Mouse (Mus musculus) forebrain, embryonic 14.5 days (tissue): ENCODE measurements around the gene Pard6a. TPM values are rescaled to one million over a fixed set of nuclear protein-coding genes. Genes with fewer than 3 reads are reported as not detected.

Experiments
- ATAC-seq: fragments of 200-750 bp; cut with Nextera tagmentation; 2 replicates; pipeline ENCODE4 v1.8.0; 2017; ENCODE audit warnings: mild to moderate bottlenecking, moderate library complexity
- DNase-seq: peaks from one replicate; pipeline ENCODE4 v3.0.0-alpha.2; 2015; ENCODE audit warnings: low spot score
- H3K27ac ChIP-seq: fragments of 300-500 bp; sonication (generic); 2 replicates; pipeline ENCODE4 v1.5.1; 2014; ENCODE audit warnings: low read depth, mild to moderate bottlenecking, control low read depth, low read length, moderate library complexity
- H3K27me3 ChIP-seq: fragments of 300-500 bp; sonication (generic); replicated peaks from 2 replicates; pipeline ENCODE4 v1.6.1; 2014; ENCODE audit warnings: low read length, control low read depth, mixed read lengths; ENCODE audit not compliant: control insufficient read depth, insufficient read depth
- H3K36me3 ChIP-seq: fragments of 300-500 bp; sonication (generic); 2 replicates; pipeline ENCODE4 v1.6.1; 2014; ENCODE audit warnings: low read length, control low read depth; ENCODE audit not compliant: control insufficient read depth, insufficient read depth
- H3K4me1 ChIP-seq: fragments of 300-500 bp; sonication (generic); 2 replicates; pipeline ENCODE4 v1.6.1; 2014; ENCODE audit warnings: antibody characterized with exemption, low read length, control low read depth; ENCODE audit not compliant: control insufficient read depth, insufficient read depth
- H3K4me2 ChIP-seq: fragments of 300-500 bp; sonication (generic); 2 replicates; pipeline ENCODE4 v1.6.1; 2014; ENCODE audit warnings: mild to moderate bottlenecking, control low read depth, low read length
- H3K4me3 ChIP-seq: fragments of 300-500 bp; sonication (generic); 2 replicates; pipeline ENCODE4 v1.5.1; 2014; ENCODE audit warnings: low read depth, low read length, control low read depth
- H3K9ac ChIP-seq: fragments of 300-500 bp; sonication (generic); 2 replicates; pipeline ENCODE4 v1.6.1; 2014; ENCODE audit warnings: mild to moderate bottlenecking, low read length, control low read depth, moderate library complexity
- H3K9me3 ChIP-seq: fragments of 300-500 bp; sonication (generic); replicated peaks from 2 replicates; pipeline ENCODE4 v1.6.1; 2016; ENCODE audit warnings: low read length, control low read depth, mixed read lengths; ENCODE audit not compliant: control insufficient read depth
- WGBS: fragments of 180-500 bp; shearing (Covaris S2); extraction: QIAGEN DNeasy Blood & Tissue Kit; methylation state at CpG from one replicate; pipeline ENCODE4 v1.1.7; 2014; 5-methylcytosine and 5-hydroxymethylcytosine counted together
- polyA plus RNA-seq: library from polyadenylated mRNA; unstranded; fragments of >200 nt; fragmentation: Nextera tagmentation; extraction: Ambion mirVana; gene quantifications from 2 replicates; pipeline ENCODE4 v1.2.1, GENCODE M21; 2014

The Pard6a gene
- polyA plus RNA-seq = 48.1 and 54.6 TPM in 2 replicates

DNA sequence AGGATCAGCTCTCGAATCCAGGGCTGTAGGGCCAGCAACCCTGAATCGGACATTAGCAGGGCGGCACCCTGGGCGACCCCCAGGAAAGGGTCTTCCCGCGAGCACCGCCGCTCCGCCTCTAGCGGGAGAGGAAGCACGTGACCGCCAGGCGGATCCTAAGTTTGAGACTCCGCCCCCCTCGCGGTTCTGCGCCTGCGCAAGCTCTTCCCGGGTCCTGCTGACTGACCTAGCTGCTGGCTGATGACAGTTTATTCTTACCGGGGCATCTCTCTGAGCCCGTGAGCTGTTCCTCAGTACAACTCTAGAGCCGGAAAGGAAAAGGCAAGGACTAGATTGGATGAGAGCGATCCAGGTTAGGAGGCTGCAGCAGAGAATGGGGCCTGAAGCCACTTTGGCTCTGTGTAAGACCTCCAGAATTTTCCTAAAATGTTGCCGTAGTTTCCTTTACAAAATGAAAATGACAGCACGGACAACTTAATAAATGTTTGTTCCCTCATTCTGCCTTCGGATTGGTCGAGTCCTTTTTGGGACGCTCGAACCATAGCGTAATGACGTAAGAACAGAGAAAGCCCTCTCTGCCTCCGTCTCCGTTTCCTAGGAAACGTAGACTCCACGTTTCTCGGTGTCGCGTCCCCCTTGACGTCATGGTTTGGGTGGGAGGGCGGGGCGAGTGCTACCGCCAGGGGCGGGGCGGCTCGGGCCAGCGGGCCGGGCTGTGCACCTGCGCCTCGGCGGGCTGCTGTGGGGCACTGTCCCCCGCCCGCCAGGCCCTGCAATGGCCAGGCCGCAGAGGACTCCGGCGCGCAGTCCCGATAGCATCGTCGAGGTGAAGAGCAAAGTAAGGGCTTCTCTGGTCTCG lies at the start of gene Pard6a, which contains the start of gene Acd:
TSS of gene Pard6a (plus strand) at position 183 of the 859 bp plus-strand sequence.
TSS of gene Acd (minus strand) at position 137 of the 859 bp plus-strand sequence.
- Histone ChIP-seq H3K4me3 (peak within 1 kb of the TSS; percentile 65), H3K9ac (peak within 1 kb of the TSS; percentile 76), H3K4me1 (peaks cover 13% of the 10 kb centered on the region), H3K27ac (peak within 1 kb of the TSS; percentile 89), H3K9me3 (no peaks in the 10 kb centered on the region), H3K4me2 (peak within 1 kb of the TSS; percentile 97), H3K27me3 (no peaks in the 10 kb centered on the region), H3K36me3 (peaks cover 50% of the 10 kb centered on the region)
- ATAC-seq = peak; percentile 83
- WGBS = under 1% methylated on average over 60 of the region's 60 CpGs
- peak; percentile 97 for DNase-seq

DNA sequence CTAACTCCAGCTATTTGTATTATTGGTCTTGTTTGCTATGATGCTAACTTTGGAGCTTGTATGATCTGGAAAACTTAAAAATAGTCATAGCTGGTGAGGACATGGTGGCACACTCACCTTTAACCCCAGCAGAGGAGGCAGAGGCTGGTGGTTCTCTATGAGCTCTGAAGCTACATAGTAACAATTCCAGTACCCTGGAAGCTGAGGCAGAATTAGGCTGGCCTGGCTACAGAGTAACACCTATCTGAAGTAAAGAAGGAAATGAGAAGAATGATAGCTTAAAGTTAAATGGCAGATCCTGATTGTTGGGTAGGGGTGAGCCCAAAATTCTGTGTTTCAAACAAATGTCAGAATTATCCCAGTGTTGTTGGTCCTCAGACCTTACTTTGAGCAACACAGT lies 43.3 kb upstream of the Pard6a start:
- H3K27me3 ChIP-seq = no peaks in the 10 kb centered on the region
- H3K9ac ChIP-seq = no peak overlapping the region
- no peak for ATAC-seq
- H3K4me3 ChIP-seq = no peak overlapping the region
- no peaks in the 10 kb centered on the region for H3K4me1 ChIP-seq
- no peak for DNase-seq
- no peak overlapping the region for H3K27ac ChIP-seq
- no peak overlapping the region for H3K4me2 ChIP-seq
- H3K36me3 ChIP-seq = peaks cover 18% of the 10 kb centered on the region
- H3K9me3 ChIP-seq = no peaks in the 10 kb centered on the region

GRCm38 (mm10) chr8:105661167-105661566 lies 39.8 kb upstream of the Pard6a start:
- WGBS = 85% methylated on average over 3 of the region's 3 CpGs
- peak; percentile 60 for DNase-seq

DNA sequence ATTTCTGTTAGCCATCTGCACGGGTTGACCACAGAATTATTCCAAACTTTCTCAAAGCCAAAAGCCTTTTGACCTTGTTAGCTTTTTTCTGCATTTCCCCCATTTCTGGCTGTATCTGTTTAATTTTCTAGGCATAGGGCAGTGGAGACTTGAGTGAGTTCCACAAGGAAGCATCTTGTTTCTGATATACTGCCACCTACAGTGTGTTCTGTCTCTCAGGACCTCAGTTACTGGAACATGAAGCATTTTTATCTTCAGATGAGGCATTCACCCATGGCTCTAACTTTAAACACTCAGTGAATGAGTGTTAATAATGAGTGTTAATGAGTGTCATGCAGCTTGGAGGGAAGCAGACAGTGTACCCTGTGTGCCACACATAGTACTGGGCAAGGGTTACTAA lies 23.1 kb upstream of the Pard6a start:
- Histone ChIP-seq H3K36me3 (peaks cover 92% of the 10 kb centered on the region), H3K27ac (no peak overlapping the region), H3K9ac (no peak overlapping the region), H3K27me3 (no peaks in the 10 kb centered on the region), H3K4me1 (no peaks in the 10 kb centered on the region), H3K4me3 (no peak overlapping the region), H3K4me2 (no peak overlapping the region), H3K9me3 (no peaks in the 10 kb centered on the region)
- ATAC-seq (no peak), DNase-seq (no peak)
- 93% methylated on average over 1 of the region's 1 CpGs for WGBS

More at GRCm38 (mm10) chr8:105661167-105661566, 39.8 kb upstream of the Pard6a start:
- Histone ChIP-seq H3K27ac (no peak overlapping the region), H3K36me3 (peaks cover 24% of the 10 kb centered on the region), H3K27me3 (no peaks in the 10 kb centered on the region), H3K4me2 (no peak overlapping the region), H3K9me3 (no peaks in the 10 kb centered on the region), H3K9ac (no peak overlapping the region), H3K4me1 (no peaks in the 10 kb centered on the region), H3K4me3 (no peak overlapping the region)
- ATAC-seq = no peak

- Histone ChIP-seq H3K9ac (no peak overlapping the region), H3K9me3 (no peaks in the 10 kb centered on the region), H3K4me1 (no peaks in the 10 kb centered on the region), H3K27ac (no peak overlapping the region), H3K4me3 (no peak overlapping the region), H3K4me2 (no peak overlapping the region), H3K36me3 (peaks cover 45% of the 10 kb centered on the region), H3K27me3 (no peaks in the 10 kb centered on the region)
- DNase-seq (no peak), ATAC-seq (no peak)
- 79% methylated on average over 7 of the region's 7 CpGs for WGBS
These were observed 15.6 kb upstream of the Pard6a start for GRCm38 (mm10) chr8:105685325-105685724.

GRCm38 (mm10) chr8:105685796-105686308 lies 15.1 kb upstream of the Pard6a start, which contains the start of gene Carmil2:
TSS of gene Carmil2 (plus strand) at chr8:105686274.
- Histone ChIP-seq H3K4me3 (no peak within 1 kb of the TSS), H3K27me3 (no peaks in the 10 kb centered on the region), H3K27ac (no peak within 1 kb of the TSS), H3K9me3 (no peaks in the 10 kb centered on the region), H3K4me1 (no peaks in the 10 kb centered on the region), H3K9ac (no peak within 1 kb of the TSS), H3K36me3 (peaks cover 40% of the 10 kb centered on the region), H3K4me2 (no peak within 1 kb of the TSS)
- WGBS = 17% methylated on average over 26 of the region's 26 CpGs
- DNase-seq = no peak
- ATAC-seq = peak; percentile 29; the same call in 1 of the 2 replicates

DNA sequence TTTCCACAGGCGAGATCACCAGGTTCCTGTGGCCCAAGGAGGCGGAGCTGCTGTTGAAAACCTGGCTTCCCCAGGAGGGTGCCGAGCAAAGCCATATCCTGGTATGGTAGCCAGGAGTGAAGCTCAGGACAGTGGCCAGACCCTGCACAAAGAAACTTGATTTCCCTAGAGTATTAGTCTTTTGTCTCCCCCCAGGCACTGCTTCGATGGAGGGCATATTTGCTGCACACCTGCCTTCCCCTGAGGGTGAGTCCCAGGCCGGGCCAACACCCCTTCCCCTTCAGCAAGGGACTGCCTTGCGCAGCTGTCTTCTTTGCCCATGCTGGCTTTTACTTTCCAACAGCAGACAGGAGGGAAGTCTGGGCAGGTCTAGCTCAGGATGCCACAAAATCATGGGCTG lies 14.4 kb upstream of the Pard6a start:
- ATAC-seq (no peak), DNase-seq (no peak)
- Histone ChIP-seq H3K27me3 (no peaks in the 10 kb centered on the region), H3K9ac (no peak overlapping the region), H3K27ac (no peak overlapping the region), H3K4me3 (no peak overlapping the region), H3K36me3 (peaks cover 33% of the 10 kb centered on the region), H3K9me3 (no peaks in the 10 kb centered on the region), H3K4me1 (no peaks in the 10 kb centered on the region), H3K4me2 (no peak overlapping the region)
- WGBS = 69% methylated on average over 6 of the region's 6 CpGs

GRCm38 (mm10) chr8:105687512-105687911 lies 13.4 kb upstream of the Pard6a start:
- Histone ChIP-seq H3K4me1 (no peaks in the 10 kb centered on the region), H3K9ac (no peak overlapping the region), H3K27ac (no peak overlapping the region), H3K4me3 (no peak overlapping the region), H3K9me3 (no peaks in the 10 kb centered on the region), H3K4me2 (no peak overlapping the region), H3K27me3 (no peaks in the 10 kb centered on the region), H3K36me3 (peaks cover 25% of the 10 kb centered on the region)
- ATAC-seq (no peak), DNase-seq (no peak)
- WGBS = 67% methylated on average over 8 of the region's 8 CpGs

- Histone ChIP-seq H3K36me3 (peaks cover 18% of the 10 kb centered on the region), H3K4me3 (no peak overlapping the region), H3K9ac (no peak overlapping the region), H3K27ac (no peak overlapping the region), H3K27me3 (no peaks in the 10 kb centered on the region), H3K4me2 (no peak overlapping the region), H3K9me3 (no peaks in the 10 kb centered on the region), H3K4me1 (no peaks in the 10 kb centered on the region)
- no peak for DNase-seq
- no peak for ATAC-seq
- 78% methylated on average over 14 of the region's 14 CpGs for WGBS
These were observed 12.7 kb upstream of the Pard6a start for GRCm38 (mm10) chr8:105688242-105688752.
